Comparison of ENCODE assay signal across 18 mouse cellular contexts in genomic region chr5:147165060-147165459, GRCm38 (mm10). TPM values are rescaled to one million over a fixed set of nuclear protein-coding genes. Genes with fewer than 3 reads are reported as not detected.
A peak's percentile ranks its signal among the peaks of the same experiment; 100 is the strongest.
DNase-seq lines count a peak whose midpoint lies in the region; ATAC-seq and TF ChIP-seq lines count a peak whose summit lies in the region.
"Had no signal": no experiment of that assay in that cellular context is flagged by ENCODE, and none has a peak within 500 bp of the region (broad histone marks: within the 10 kb centered on the region; RNA-seq: fewer than 3 reads in every experiment).

No protein-coding gene starts in this region.

- no peak for TF ChIP-seq EP300 in liver, postnatal 0 days (IDR thresholded peaks at IDR 0.05; ENCODE audit: low read depth)

- no peak for ATAC-seq in hindbrain, embryonic 16.5 days
- ATAC-seq in liver, postnatal 0 days, result no peak
- ATAC-seq in liver, embryonic 12.5 days, result no peak
- no peak for ATAC-seq in cerebellum, adult (ENCODE audit: insufficient number of reproducible peaks, low FRiP score, low TSS enrichment)
- ATAC-seq: forebrain, postnatal 0 days had no signal

- no peaks in the 10 kb centered on the region for H3K9me3 ChIP-seq in hindbrain, embryonic 10.5 days
- H3K9me3 ChIP-seq in hindbrain, embryonic 16.5 days (ENCODE audit: control insufficient read depth, low read length), result no peaks in the 10 kb centered on the region
- no peaks in the 10 kb centered on the region for H3K9me3 ChIP-seq in liver, postnatal 0 days (ENCODE audit: low read length)
- H3K9me3 ChIP-seq in liver, embryonic 12.5 days (replicated peaks), result no peaks in the 10 kb centered on the region
- peaks cover 4% of the 10 kb centered on the region; the same call in 1 of the 2 replicates for H3K9me3 ChIP-seq in E14TG2a.4 (ENCODE audit: low read length)
- H3K9me3 ChIP-seq: hindbrain, embryonic 13.5 days; neural tube, embryonic 15.5 days had no signal

- H3K4me3 ChIP-seq in hindbrain, embryonic 10.5 days, result no peak overlapping the region
- no peak overlapping the region for H3K4me3 ChIP-seq in hindbrain, embryonic 16.5 days (ENCODE audit: low read length)
- H3K4me3 ChIP-seq in liver, postnatal 0 days (ENCODE audit: low read depth, low read length), result no peak overlapping the region
- H3K4me3 ChIP-seq in liver, embryonic 12.5 days, result no peak overlapping the region
- no peak overlapping the region for H3K4me3 ChIP-seq in E14TG2a.4 (replicated peaks; ENCODE audit: low read length)
- no peak overlapping the region for H3K4me3 ChIP-seq in embryonic fibroblast, embryonic 13.5 days (ENCODE audit: insufficient read depth, low read length)
- H3K4me3 ChIP-seq: erythroblast, embryonic 14.5 days; hindbrain, embryonic 13.5 days; neural tube, embryonic 15.5 days had no signal

- H3K4me1 ChIP-seq in hindbrain, embryonic 10.5 days (replicated peaks), result no peaks in the 10 kb centered on the region
- no peaks in the 10 kb centered on the region for H3K4me1 ChIP-seq in hindbrain, embryonic 16.5 days (ENCODE audit: control insufficient read depth, insufficient read depth, low read depth, low read length)
- no peaks in the 10 kb centered on the region for H3K4me1 ChIP-seq in liver, postnatal 0 days (ENCODE audit: insufficient read depth)
- no peaks in the 10 kb centered on the region for H3K4me1 ChIP-seq in liver, embryonic 12.5 days
- H3K4me1 ChIP-seq in E14TG2a.4 (replicated peaks; ENCODE audit: low read depth, low read length), result peaks cover 18% of the 10 kb centered on the region
- H3K4me1 ChIP-seq in embryonic fibroblast, embryonic 13.5 days (ENCODE audit: control insufficient read depth, insufficient read depth, low read length), result no peaks in the 10 kb centered on the region
- H3K4me1 ChIP-seq: hindbrain, embryonic 13.5 days; neural tube, embryonic 15.5 days had no signal

- TF ChIP-seq CTCF in liver, postnatal 0 days (IDR thresholded peaks at IDR 0.05; ENCODE audit: low read depth), result peak; percentile 49
- TF ChIP-seq CTCF in E14TG2a.4 (conservative IDR thresholded peaks at IDR 0.05; ENCODE audit: low read length), result peak; percentile 12; the same call in 1 of the 2 replicates
- peak; percentile 62; the same call in 1 of the 2 replicates for TF ChIP-seq CTCF in embryonic fibroblast, embryonic 13.5 days (IDR thresholded peaks at IDR 0.05; ENCODE audit: borderline replicate concordance, insufficient read depth, low read length)

- 86% methylated on average over 6 of the region's 6 CpGs for WGBS in hindbrain, embryonic 10.5 days
- WGBS in hindbrain, embryonic 16.5 days, result 84% methylated on average over 6 of the region's 6 CpGs
- 77% methylated on average over 6 of the region's 6 CpGs for WGBS in liver, postnatal 0 days (ENCODE audit: insufficient replicate concordance)
- WGBS in liver, embryonic 12.5 days (ENCODE audit: insufficient replicate concordance), result 76% methylated on average over 6 of the region's 6 CpGs

- no peak for TF ChIP-seq POLR2A in embryonic fibroblast, embryonic 13.5 days (IDR thresholded peaks at IDR 0.05; ENCODE audit: low read depth, low read length)

- H3K27me3 ChIP-seq in hindbrain, embryonic 10.5 days (ENCODE audit: insufficient read depth, poor library complexity, severe bottlenecking), result peaks cover 45% of the 10 kb centered on the region
- H3K27me3 ChIP-seq in hindbrain, embryonic 16.5 days (replicated peaks; ENCODE audit: control insufficient read depth, insufficient read depth, low read length), result no peaks in the 10 kb centered on the region; the same call in 1 of the 2 replicates
- H3K27me3 ChIP-seq in liver, postnatal 0 days (ENCODE audit: insufficient read depth, low read length), result no peaks in the 10 kb centered on the region
- H3K27me3 ChIP-seq in liver, embryonic 12.5 days (replicated peaks), result 0 out of 2 replicates have a peak, but pooled peaks cover 4% of the 10 kb centered on the region
- no peaks in the 10 kb centered on the region for H3K27me3 ChIP-seq in E14TG2a.4 (ENCODE audit: insufficient read depth, low read length)

- H3K36me3 ChIP-seq in hindbrain, embryonic 10.5 days, result no peaks in the 10 kb centered on the region
- no peaks in the 10 kb centered on the region for H3K36me3 ChIP-seq in hindbrain, embryonic 16.5 days (ENCODE audit: control insufficient read depth, insufficient read depth, low read length)
- H3K36me3 ChIP-seq in liver, postnatal 0 days (replicated peaks; ENCODE audit: insufficient read depth, low read length), result no peaks in the 10 kb centered on the region
- no peaks in the 10 kb centered on the region for H3K36me3 ChIP-seq in liver, embryonic 12.5 days
- no peaks in the 10 kb centered on the region for H3K36me3 ChIP-seq in E14TG2a.4 (ENCODE audit: insufficient read depth, low read length)
- H3K36me3 ChIP-seq: hindbrain, embryonic 13.5 days; neural tube, embryonic 15.5 days had no signal

- no peak overlapping the region for H3K4me2 ChIP-seq in hindbrain, embryonic 16.5 days (ENCODE audit: low read length)
- H3K4me2 ChIP-seq in liver, postnatal 0 days (ENCODE audit: low read depth, low read length), result no peak overlapping the region
- no peak overlapping the region for H3K4me2 ChIP-seq in liver, embryonic 12.5 days
- H3K4me2 ChIP-seq: hindbrain, embryonic 13.5 days; neural tube, embryonic 15.5 days had no signal

- no peak overlapping the region for H3K27ac ChIP-seq in hindbrain, embryonic 10.5 days
- H3K27ac ChIP-seq in hindbrain, embryonic 16.5 days (ENCODE audit: low read depth, low read length), result no peak overlapping the region
- H3K27ac ChIP-seq in liver, postnatal 0 days (ENCODE audit: low read depth), result no peak overlapping the region
- no peak overlapping the region for H3K27ac ChIP-seq in liver, embryonic 12.5 days
- H3K27ac ChIP-seq in embryonic fibroblast, embryonic 13.5 days (ENCODE audit: insufficient read depth, low read length), result no peak overlapping the region
- H3K27ac ChIP-seq: hindbrain, embryonic 13.5 days; neural tube, embryonic 15.5 days had no signal

- DNase-seq in hindbrain, embryonic 10.5 days (ENCODE audit: low spot score), result peak; percentile 7
- no peak for DNase-seq in liver, postnatal 0 days
- no peak for DNase-seq in cerebellum, adult 9-10 months
- DNase-seq: adrenal gland, postnatal 10 days; forebrain, postnatal 0 days; gastrocnemius, postnatal 10 days; kidney, adult 9 months had no signal

- H3K9ac ChIP-seq in hindbrain, embryonic 16.5 days (ENCODE audit: low read depth, low read length), result no peak overlapping the region
- no peak overlapping the region for H3K9ac ChIP-seq in liver, postnatal 0 days (replicated peaks)
- H3K9ac ChIP-seq in liver, embryonic 12.5 days, result no peak overlapping the region
- H3K9ac ChIP-seq: forebrain, postnatal 0 days; hindbrain, embryonic 13.5 days; neural tube, embryonic 15.5 days had no signal

RNA-seq across cellular contexts. Expression of gene Gsx1, which starts 23.4 kb away (rescaled TPM):
- polyA plus RNA-seq in hindbrain, embryonic 10.5 days (2016; fragmentation: Nextera tagmentation; extraction: Ambion mirVana), result 8.9 and 16.9 TPM in 2 replicates
- 3.2 and 3.5 TPM in 2 replicates for polyA plus RNA-seq in hindbrain, embryonic 16.5 days (2015; fragmentation: Nextera tagmentation; extraction: Ambion mirVana)
- not detected in 2 replicates for polyA plus RNA-seq in liver, postnatal 0 days (2015; fragmentation: Nextera tagmentation; extraction: Ambion mirVana)
- polyA plus RNA-seq in liver, embryonic 12.5 days (2016; fragmentation: Nextera tagmentation; extraction: Ambion mirVana), result not detected in 2 replicates
- polyA plus RNA-seq in embryonic fibroblast, embryonic 13.5 days (2011; ENCODE audit: insufficient read length, low read depth, missing spikeins), result not detected in 2 replicates
- polyA plus RNA-seq: erythroblast, embryonic 14.5 days; heart, embryonic 14.5 days; liver, embryonic 16.5 days; thymus, postnatal 0 days had no signal

Comparison
In these comparisons a context has a peak if more than half of its experiments do, and no peak if none do; other contexts are left out.
1. CTCF ChIP-seq: peak in every context shown above with its lines; median percentile 62 in embryonic fibroblast, embryonic 13.5 days; 49 in liver, postnatal 0 days; 12 in E14TG2a.4.